22 mouse cellular contexts compared by ENCODE assay signal in the genomic region with DNA sequence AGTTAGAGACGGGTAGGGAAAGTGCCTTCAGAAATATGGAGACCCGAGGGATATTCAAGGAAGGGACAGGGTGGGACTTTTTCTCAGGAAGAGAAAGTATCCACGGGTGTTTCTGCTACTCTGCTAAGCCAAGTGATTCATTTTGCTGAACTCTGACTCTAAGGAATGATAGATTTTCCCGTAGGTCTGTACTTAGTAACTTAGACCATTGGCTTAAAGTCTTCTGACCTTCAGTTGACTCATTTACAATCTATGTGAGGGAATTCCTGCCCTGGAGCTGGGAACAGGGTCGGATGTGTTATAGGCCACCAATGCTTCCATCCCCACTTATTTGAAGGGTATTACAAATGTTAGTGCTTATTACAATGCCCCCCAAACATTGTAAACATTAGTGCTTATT. TPM values are rescaled to one million over a fixed set of nuclear protein-coding genes. Genes with fewer than 3 reads are reported as not detected.
DNase-seq lines count a peak whose midpoint lies in the region; ATAC-seq and TF ChIP-seq lines count a peak whose summit lies in the region.
"Had no signal": no experiment of that assay in that cellular context is flagged by ENCODE, and none has a peak within 500 bp of the region (broad histone marks: within the 10 kb centered on the region; RNA-seq: fewer than 3 reads in every experiment).

No protein-coding gene starts in this region.

- TF ChIP-seq EP300 in ES-Bruce4 (IDR thresholded peaks at IDR 0.05; ENCODE audit: insufficient read depth, low read depth, low read length) = no peak

- no peak overlapping the region for H3K9ac ChIP-seq in ES-Bruce4 (ENCODE audit: low read depth, poor library complexity, severe bottlenecking)
- H3K9ac ChIP-seq: embryonic facial prominence, embryonic 12.5 days; forebrain, embryonic 12.5 days had no signal

- TF ChIP-seq CTCF in ES-Bruce4 (IDR thresholded peaks at IDR 0.05; ENCODE audit: low read depth, low read length) = no peak
- no peak for TF ChIP-seq CTCF in embryonic fibroblast, embryonic 13.5 days (IDR thresholded peaks at IDR 0.05; ENCODE audit: borderline replicate concordance, insufficient read depth, low read length)

- H3K4me1 ChIP-seq in ES-Bruce4 (ENCODE audit: control insufficient read depth, insufficient read depth, low read length) = peaks cover 9% of the 10 kb centered on the region
- peaks cover 17% of the 10 kb centered on the region for H3K4me1 ChIP-seq in embryonic fibroblast, embryonic 13.5 days (ENCODE audit: control insufficient read depth, insufficient read depth, low read length)
- H3K4me1 ChIP-seq: embryonic facial prominence, embryonic 12.5 days; forebrain, embryonic 12.5 days had no signal

- H3K4me3 ChIP-seq in ES-Bruce4 (ENCODE audit: low read depth, low read length) = no peak overlapping the region
- H3K4me3 ChIP-seq in embryonic fibroblast, embryonic 13.5 days (ENCODE audit: insufficient read depth, low read length) = no peak overlapping the region
- H3K4me3 ChIP-seq: embryonic facial prominence, embryonic 10.5 days; embryonic facial prominence, embryonic 12.5 days; erythroblast, embryonic 14.5 days; forebrain, embryonic 10.5 days; forebrain, embryonic 12.5 days had no signal

- no peaks in the 10 kb centered on the region for H3K9me3 ChIP-seq in ES-Bruce4 (replicated peaks; ENCODE audit: control insufficient read depth, insufficient read depth, low read length, poor library complexity, severe bottlenecking)
- H3K9me3 ChIP-seq: embryonic facial prominence, embryonic 10.5 days; embryonic facial prominence, embryonic 12.5 days; forebrain, embryonic 10.5 days; forebrain, embryonic 12.5 days had no signal

- TF ChIP-seq POLR2A in ES-Bruce4 (IDR thresholded peaks at IDR 0.05; ENCODE audit: insufficient read depth, low read length) = no peak
- no peak for TF ChIP-seq POLR2A in embryonic fibroblast, embryonic 13.5 days (IDR thresholded peaks at IDR 0.05; ENCODE audit: low read depth, low read length)

- H3K27ac ChIP-seq in ES-Bruce4 (ENCODE audit: insufficient read depth, low read length) = 0 out of 2 replicates have a peak overlapping the region, but pooled peaks have one; percentile 95
- peak overlapping the region; percentile 87; the same call in 1 of the 2 replicates for H3K27ac ChIP-seq in embryonic fibroblast, embryonic 13.5 days (ENCODE audit: insufficient read depth, low read length)
- H3K27ac ChIP-seq: embryonic facial prominence, embryonic 10.5 days; embryonic facial prominence, embryonic 12.5 days; forebrain, embryonic 10.5 days; forebrain, embryonic 12.5 days had no signal

- DNase-seq in 3T3-L1 (ENCODE audit: low read depth, low spot score) = peak; percentile 71
- DNase-seq in thymus, postnatal 14 days = no peak
- DNase-seq: adrenal gland, adult 8-10 months; adrenal gland, postnatal 14 days; adrenal gland, postnatal 36 days; cerebellum, adult 11 months; cerebellum, adult 18-20 months; cerebellum, adult 8-10 months; cerebellum, adult 9-11 months; cerebellum, postnatal 25 days had no signal

- ATAC-seq in cerebellum, adult (ENCODE audit: insufficient number of reproducible peaks, low FRiP score, low TSS enrichment) = no peak
- ATAC-seq: activated CD4-positive, CD25-positive, alpha-beta regulatory T cell, adult 4 months; forebrain, embryonic 14.5 days; forebrain, embryonic 16.5 days had no signal

- H3K36me3 ChIP-seq in ES-Bruce4 (ENCODE audit: control insufficient read depth, insufficient read depth, low read length, poor library complexity, severe bottlenecking) = no peaks in the 10 kb centered on the region
- H3K36me3 ChIP-seq: embryonic facial prominence, embryonic 10.5 days; embryonic facial prominence, embryonic 12.5 days; forebrain, embryonic 10.5 days; forebrain, embryonic 12.5 days had no signal

- H3K27me3 ChIP-seq in ES-Bruce4 (ENCODE audit: control insufficient read depth, insufficient read depth, low read length, poor library complexity, severe bottlenecking) = no peaks in the 10 kb centered on the region
- H3K27me3 ChIP-seq: Patski had no signal

RNA-seq across cellular contexts. Expression of gene Tcf7l2, which starts 29.9 kb away (rescaled TPM):
- polyA plus RNA-seq in ES-Bruce4 (2011; ENCODE audit: insufficient read depth, insufficient read length, low read depth, missing spikeins) = 23.8 and 29.0 TPM in 2 replicates
- 29.8 and 41.1 TPM in 2 replicates for polyA plus RNA-seq in embryonic fibroblast, embryonic 13.5 days (2011; ENCODE audit: insufficient read length, low read depth, missing spikeins)
